Mouse (Mus musculus): Measurements from ENCODE around the gene Ptcra.
"Not testable (repeated sequence)": the region's sequence is repeated elsewhere in the genome, so short reads cannot be mapped to it uniquely, and the experiment has no call there.

Gene Ptcra

GRCm38 (mm10) chr17:46771616-46772015 is 8.1 kb upstream of the Ptcra start:
- peak; percentile 47 for DNase-seq (ENCODE audit: low read depth, low spot score)

- DNase-seq (ENCODE audit: low read depth, low spot score) = no peak
These were observed 7.5 kb upstream of the Ptcra start for GRCm38 (mm10) chr17:46771025-46771424.

GRCm38 (mm10) chr17:46770546-46770945 is 7.0 kb upstream of the Ptcra start:
- no peak for DNase-seq (ENCODE audit: low read depth, low spot score)

GRCm38 (mm10) chr17:46767868-46768267 is 4.4 kb upstream of the Ptcra start:
- no peak for DNase-seq (ENCODE audit: low read depth, low spot score)

GRCm38 (mm10) chr17:46764916-46765315 is 1.4 kb upstream of the Ptcra start:
- not testable (repeated sequence) for DNase-seq (ENCODE audit: low read depth, low spot score)

- no peak for DNase-seq (ENCODE audit: low read depth, low spot score)
These were observed 4.8 kb downstream of the Ptcra start for GRCm38 (mm10) chr17:46758753-46759152.

GRCm38 (mm10) chr17:46751794-46752556 is 11.5 kb downstream of the Ptcra start, which contains the start of gene Cnpy3:
TSS of gene Cnpy3 (minus strand) at chr17:46752214.
- peak; percentile 99 for DNase-seq (ENCODE audit: low read depth, low spot score)

GRCm38 (mm10) chr17:46751056-46751793 is 12.3 kb downstream of the Ptcra start:
- DNase-seq (ENCODE audit: low read depth, low spot score) = no peak

GRCm38 (mm10) chr17:46750580-46750979 is 12.9 kb downstream of the Ptcra start:
- no peak for DNase-seq (ENCODE audit: low read depth, low spot score)

- no peak for DNase-seq (ENCODE audit: low read depth, low spot score)
These were observed 14.2 kb downstream of the Ptcra start for GRCm38 (mm10) chr17:46749282-46749681.

GRCm38 (mm10) chr17:46747806-46748205 is 15.7 kb downstream of the Ptcra start:
- no peak for DNase-seq (ENCODE audit: low read depth, low spot score)

GRCm38 (mm10) chr17:46747234-46747633 is 16.3 kb downstream of the Ptcra start:
- no peak for DNase-seq (ENCODE audit: low read depth, low spot score)

GRCm38 (mm10) chr17:46745506-46745905 is 18.0 kb downstream of the Ptcra start:
- no peak for DNase-seq (ENCODE audit: low read depth, low spot score)

GRCm38 (mm10) chr17:46742986-46743385 is 20.5 kb downstream of the Ptcra start:
- DNase-seq (ENCODE audit: low read depth, low spot score) = no peak

GRCm38 (mm10) chr17:46741305-46741704 is 22.2 kb downstream of the Ptcra start:
- no peak for DNase-seq (ENCODE audit: low read depth, low spot score)

- peak; percentile 81 for DNase-seq (ENCODE audit: low read depth, low spot score)
These were observed 27.4 kb downstream of the Ptcra start for GRCm38 (mm10) chr17:46736160-46736559.

GRCm38 (mm10) chr17:46735287-46735686 is 28.2 kb downstream of the Ptcra start:
- no peak for DNase-seq (ENCODE audit: low read depth, low spot score)

- no peak for DNase-seq (ENCODE audit: low read depth, low spot score)
These were observed 29.5 kb downstream of the Ptcra start for GRCm38 (mm10) chr17:46734055-46734454.

- peak; percentile 64 for DNase-seq (ENCODE audit: low read depth, low spot score)
These were observed 34.6 kb downstream of the Ptcra start, which contains the start of gene Gnmt for GRCm38 (mm10) chr17:46728904-46729318. TSS of gene Gnmt (minus strand) at chr17:46729168.

- peak; percentile 57 for DNase-seq (ENCODE audit: low read depth, low spot score)
These were observed 35.0 kb downstream of the Ptcra start for GRCm38 (mm10) chr17:46728496-46728895.

GRCm38 (mm10) chr17:46728021-46728420 is 35.5 kb downstream of the Ptcra start:
- peak; percentile 89 for DNase-seq (ENCODE audit: low read depth, low spot score)

GRCm38 (mm10) chr17:46727271-46727670 is 36.2 kb downstream of the Ptcra start:
- no peak for DNase-seq (ENCODE audit: low read depth, low spot score)

Data from R1 (cell line).